Mouse (Mus musculus) embryonic facial prominence, embryonic 11.5 days (tissue): ENCODE results near the gene 2810408A11Rik. TPM values are rescaled to one million over a fixed set of nuclear protein-coding genes. Genes with fewer than 3 reads are reported as not detected.
A peak's percentile ranks its signal among the peaks of the same experiment; 100 is the strongest.

Experiments used
- ATAC-seq: fragments of 200-750 bp; cut with Nextera tagmentation; replicated peaks from 2 replicates; pipeline ENCODE4 v1.8.0; 2017; ENCODE audit warnings: low read depth; ENCODE audit not compliant: insufficient number of reproducible peaks, low FRiP score, low TSS enrichment
- DNase-seq: peaks from one replicate; pipeline ENCODE4 v3.0.0-alpha.2; 2015; ENCODE audit warnings: low spot score
- H3K27ac ChIP-seq: fragments of 300-500 bp; sonication (generic); replicated peaks from 2 replicates; pipeline ENCODE4 v1.5.1; 2014; ENCODE audit warnings: mild to moderate bottlenecking, low read depth, low read length, control low read depth
- H3K27me3 ChIP-seq: fragments of 300-500 bp; sonication (generic); 2 replicates; pipeline ENCODE4 v1.6.1; 2014; ENCODE audit warnings: mild to moderate bottlenecking, low read length, moderate library complexity, mixed read lengths; ENCODE audit not compliant: control insufficient read depth, insufficient read depth
- H3K36me3 ChIP-seq: fragments of 300-500 bp; sonication (generic); replicated peaks from 2 replicates; pipeline ENCODE4 v1.6.1; 2014; ENCODE audit warnings: low read depth, mild to moderate bottlenecking, low read length, moderate library complexity, mixed read lengths; ENCODE audit not compliant: control insufficient read depth, insufficient read depth
- H3K4me1 ChIP-seq: fragments of 300-500 bp; sonication (generic); 2 replicates; pipeline ENCODE4 v1.6.1; 2014; ENCODE audit warnings: low read length, mixed read lengths; ENCODE audit not compliant: control insufficient read depth, insufficient read depth
- H3K4me2 ChIP-seq: fragments of 300-500 bp; sonication (generic); 2 replicates; pipeline ENCODE4 v1.6.1; 2014; ENCODE audit warnings: low read depth, mild to moderate bottlenecking, control low read depth, low read length, moderate library complexity
- H3K4me3 ChIP-seq: fragments of 300-500 bp; sonication (generic); 2 replicates; pipeline ENCODE4 v1.5.1; 2014; ENCODE audit warnings: low read depth, low read length, control low read depth
- H3K9ac ChIP-seq: fragments of 300-500 bp; sonication (generic); replicated peaks from 2 replicates; pipeline ENCODE4 v1.6.1; 2014; ENCODE audit warnings: mild to moderate bottlenecking, control low read depth, low read length
- H3K9me3 ChIP-seq: fragments of 300-500 bp; sonication (generic); replicated peaks from 2 replicates; pipeline ENCODE4 v1.6.1; 2016; ENCODE audit warnings: mild to moderate bottlenecking, low read length, inconsistent platforms, mixed read lengths; ENCODE audit not compliant: control insufficient read depth
- WGBS: fragments of 180-500 bp; shearing (Covaris S2); extraction: QIAGEN DNeasy Blood & Tissue Kit; methylation state at CpG from one replicate; pipeline ENCODE4 v1.1.7; 2014; 5-methylcytosine and 5-hydroxymethylcytosine counted together
- polyA plus RNA-seq: library from polyadenylated mRNA; unstranded; fragments of >200 nt; fragmentation: Nextera tagmentation; extraction: Ambion mirVana; gene quantifications from 2 replicates; pipeline ENCODE4 v1.2.1, GENCODE M21; 2014

The 2810408A11Rik gene
- polyA plus RNA-seq, 1 experiment from 2014 or later, result 17.6 TPM

- no peaks in the 10 kb centered on the region for H3K36me3 ChIP-seq
- DNase-seq (no peak), ATAC-seq (no peak)
- H3K27me3 ChIP-seq, result no peaks in the 10 kb centered on the region
- H3K9ac ChIP-seq, result no peak overlapping the region
- no peak overlapping the region for H3K4me2 ChIP-seq
- H3K27ac ChIP-seq, result no peak overlapping the region
- H3K4me1 ChIP-seq, result no peaks in the 10 kb centered on the region
- no peaks in the 10 kb centered on the region for H3K9me3 ChIP-seq
- no peak overlapping the region for H3K4me3 ChIP-seq
- WGBS, result 78% methylated on average over 8 of the region's 8 CpGs
Measured at GRCm38 (mm10) chr11:69886907-69887635, 13.7 kb downstream of the 2810408A11Rik start.

- H3K4me2 ChIP-seq, result no peak overlapping the region
- no peaks in the 10 kb centered on the region for H3K27me3 ChIP-seq
- ATAC-seq (no peak), DNase-seq (no peak)
- no peak overlapping the region for H3K27ac ChIP-seq
- H3K9ac ChIP-seq, result no peak overlapping the region; the same call in 1 of the 2 replicates
- 0 out of 2 replicates have a peak, but pooled peaks cover 2% of the 10 kb centered on the region for H3K4me1 ChIP-seq
- H3K9me3 ChIP-seq, result no peaks in the 10 kb centered on the region
- WGBS, result 81% methylated on average over 8 of the region's 8 CpGs
- no peaks in the 10 kb centered on the region for H3K36me3 ChIP-seq
- H3K4me3 ChIP-seq, result no peak overlapping the region
Measured at GRCm38 (mm10) chr11:69884663-69885062, 16.1 kb downstream of the 2810408A11Rik start.

- H3K4me1 ChIP-seq, result 0 out of 2 replicates have a peak, but pooled peaks cover 2% of the 10 kb centered on the region
- H3K27me3 ChIP-seq, result no peaks in the 10 kb centered on the region
- ATAC-seq, result no peak
- no peak for DNase-seq
- H3K36me3 ChIP-seq, result no peaks in the 10 kb centered on the region
- H3K27ac ChIP-seq, result no peak overlapping the region
- H3K9me3 ChIP-seq, result no peaks in the 10 kb centered on the region
- WGBS, result 86% methylated on average over 9 of the region's 9 CpGs
- H3K4me2 ChIP-seq, result no peak overlapping the region
- H3K9ac ChIP-seq, result peak overlapping the region; percentile 34; the same call in 1 of the 2 replicates
- H3K4me3 ChIP-seq, result no peak overlapping the region
Measured at GRCm38 (mm10) chr11:69884240-69884639, 16.5 kb downstream of the 2810408A11Rik start.

- Histone ChIP-seq H3K27me3 (no peaks in the 10 kb centered on the region), H3K4me2 (no peak overlapping the region), H3K4me1 (0 out of 2 replicates have a peak, but pooled peaks cover 2% of the 10 kb centered on the region), H3K4me3 (no peak overlapping the region), H3K9ac (no peak overlapping the region), H3K9me3 (no peaks in the 10 kb centered on the region), H3K27ac (no peak overlapping the region), H3K36me3 (no peaks in the 10 kb centered on the region)
- WGBS, result 86% methylated on average over 8 of the region's 8 CpGs
- no peak for ATAC-seq
- no peak for DNase-seq
Measured at GRCm38 (mm10) chr11:69883527-69884151, 17.1 kb downstream of the 2810408A11Rik start.

DNA sequence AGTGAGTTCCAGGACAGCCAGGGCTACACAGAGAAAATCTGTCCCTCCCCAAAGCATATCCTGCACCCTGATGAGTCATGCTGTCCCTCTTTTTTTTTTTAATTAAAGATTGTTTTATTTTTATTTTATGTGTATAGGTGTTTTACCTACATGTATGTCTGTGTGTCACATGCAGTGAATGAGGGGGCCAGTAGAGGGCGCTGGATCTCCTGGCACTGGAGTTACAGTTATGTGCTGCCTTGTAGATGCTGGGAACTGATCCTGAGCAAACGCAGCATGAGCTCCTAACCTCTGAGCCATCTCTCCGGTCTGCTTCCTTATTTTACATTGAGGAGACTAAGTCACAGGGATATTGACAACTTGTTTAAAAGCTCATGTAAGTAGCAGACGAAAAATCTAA is 17.7 kb downstream of the 2810408A11Rik start:
- Histone ChIP-seq H3K36me3 (no peaks in the 10 kb centered on the region), H3K4me1 (0 out of 2 replicates have a peak, but pooled peaks cover 2% of the 10 kb centered on the region), H3K27me3 (no peaks in the 10 kb centered on the region), H3K4me2 (no peak overlapping the region), H3K4me3 (no peak overlapping the region), H3K27ac (no peak overlapping the region), H3K9ac (no peak overlapping the region), H3K9me3 (no peaks in the 10 kb centered on the region)
- peak; percentile 14 for DNase-seq
- ATAC-seq, result no peak
- WGBS, result 64% methylated on average over 4 of the region's 4 CpGs

DNA sequence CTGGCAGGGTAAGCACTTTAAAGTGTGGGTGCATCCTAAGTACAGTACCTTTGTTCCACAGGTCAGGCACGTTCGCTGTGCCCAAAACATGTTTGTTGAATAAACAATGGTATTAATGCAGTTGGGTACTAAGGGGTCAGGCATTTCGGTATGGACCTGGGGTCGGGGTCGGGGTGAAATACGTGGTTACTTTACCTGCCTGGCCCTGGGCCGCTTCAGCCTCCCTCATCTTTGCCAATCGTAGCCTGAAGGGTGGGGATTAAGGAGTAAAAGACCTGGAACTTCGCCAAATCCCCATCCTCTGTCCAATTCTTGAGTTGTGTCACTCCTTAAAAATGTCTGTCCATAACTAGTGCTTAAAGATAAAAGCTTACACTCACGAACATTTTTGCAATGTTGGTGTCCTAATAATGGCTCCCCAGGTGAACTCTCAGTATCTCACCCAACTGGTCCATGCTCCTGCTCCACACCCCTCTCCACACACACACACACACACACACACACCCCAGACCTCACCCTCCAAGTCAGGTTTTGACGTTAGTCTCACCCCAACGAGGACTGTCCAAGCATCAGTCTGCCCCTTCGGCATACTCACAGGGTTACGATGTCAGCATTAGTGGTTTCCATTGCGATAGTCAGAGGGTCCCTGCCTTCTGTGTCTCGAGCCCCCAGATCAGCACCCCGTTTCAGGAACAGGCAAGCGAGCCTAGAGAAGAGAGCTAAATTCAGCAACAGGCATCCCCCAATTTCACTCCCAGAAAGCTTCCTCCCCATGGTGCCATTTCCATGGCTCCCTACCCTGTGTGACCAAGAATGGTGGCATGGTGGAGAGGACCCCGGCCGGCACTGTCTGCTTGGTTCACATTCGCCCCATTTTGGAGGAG is 18.8 kb downstream of the 2810408A11Rik start:
- Histone ChIP-seq H3K27ac (peak overlapping the region; percentile 69; the same call in 1 of the 2 replicates), H3K4me2 (peak overlapping the region; percentile 69), H3K9ac (peak overlapping the region; percentile 64), H3K36me3 (no peaks in the 10 kb centered on the region), H3K9me3 (no peaks in the 10 kb centered on the region), H3K27me3 (no peaks in the 10 kb centered on the region), H3K4me1 (peaks cover 4% of the 10 kb centered on the region; the same call in 1 of the 2 replicates), H3K4me3 (peak overlapping the region; percentile 45)
- WGBS, result 58% methylated on average over 21 of the region's 21 CpGs
- DNase-seq (no peak), ATAC-seq (no peak)

GRCm38 (mm10) chr11:69880853-69881603 is 19.8 kb downstream of the 2810408A11Rik start, which contains the start of gene Kctd11:
TSS of gene Kctd11 (minus strand) at chr11:69881406.
- peak within 1 kb of the TSS; percentile 45 for H3K4me3 ChIP-seq
- no peaks in the 10 kb centered on the region for H3K9me3 ChIP-seq
- no peaks in the 10 kb centered on the region for H3K27me3 ChIP-seq
- DNase-seq, result peak; percentile 79
- WGBS, result 0% methylated on average over 44 of the region's 46 CpGs
- peak; percentile 64 for ATAC-seq
- H3K9ac ChIP-seq, result peak within 1 kb of the TSS; percentile 64
- H3K27ac ChIP-seq, result peak within 1 kb of the TSS; percentile 69
- H3K4me2 ChIP-seq, result peak within 1 kb of the TSS; percentile 69
- no peaks in the 10 kb centered on the region for H3K36me3 ChIP-seq
- H3K4me1 ChIP-seq, result peaks cover 5% of the 10 kb centered on the region; the same call in 1 of the 2 replicates
